Mouse (Mus musculus) gastrocnemius, adult 18-20 months (tissue): ENCODE data around the gene Gzmk. TPM values are rescaled to one million over a fixed set of nuclear protein-coding genes. Genes with fewer than 3 reads are reported as not detected.

ENCODE experiments used
- DNase-seq: peaks from one replicate; pipeline ENCODE4 v3.0.0; 2021; ENCODE audit warnings: low spot score
- total RNA-seq, 2 experiments: library from RNA; stranded (reverse); gene quantifications; 2 replicates each; pipeline ENCODE4 v1.2.3; 2021

The Gzmk gene
- total RNA-seq, 2 experiments from 2014 or later, result not detected

GRCm38 (mm10) chr13:113203146-113203545 is 22.6 kb downstream of the Gzmk start:
- DNase-seq, result no peak

- DNase-seq, result no peak
Measured at GRCm38 (mm10) chr13:113202184-113202583, 23.5 kb downstream of the Gzmk start.

- DNase-seq, result no peak
Measured at GRCm38 (mm10) chr13:113201631-113202030, 24.1 kb downstream of the Gzmk start.

GRCm38 (mm10) chr13:113200726-113201125 is 25.0 kb downstream of the Gzmk start:
- DNase-seq, result no peak

- no peak for DNase-seq
Measured at GRCm38 (mm10) chr13:113199331-113199730, 26.4 kb downstream of the Gzmk start.

- no peak for DNase-seq
Measured at GRCm38 (mm10) chr13:113197872-113198502, 27.7 kb downstream of the Gzmk start.

- DNase-seq, result no peak
Measured at GRCm38 (mm10) chr13:113196808-113197674, 28.7 kb downstream of the Gzmk start.

- DNase-seq, result no peak
Measured at GRCm38 (mm10) chr13:113183720-113184119, 42.0 kb downstream of the Gzmk start.

- DNase-seq, result no peak
Measured at GRCm38 (mm10) chr13:113183310-113183709, 42.4 kb downstream of the Gzmk start.

GRCm38 (mm10) chr13:113174162-113174561 is 51.5 kb downstream of the Gzmk start:
- no peak for DNase-seq

GRCm38 (mm10) chr13:113170256-113170655 is 55.5 kb downstream of the Gzmk start:
- DNase-seq, result no peak

- DNase-seq, result no peak
Measured at GRCm38 (mm10) chr13:113168018-113168534, 57.6 kb downstream of the Gzmk start.

- no peak for DNase-seq
Measured at GRCm38 (mm10) chr13:113164252-113165005, 61.3 kb downstream of the Gzmk start.

- no peak for DNase-seq
Measured at GRCm38 (mm10) chr13:113151556-113151955, 74.2 kb downstream of the Gzmk start.

GRCm38 (mm10) chr13:113139597-113139996 is 86.1 kb downstream of the Gzmk start:
- no peak for DNase-seq

GRCm38 (mm10) chr13:113129974-113130373 is 95.7 kb downstream of the Gzmk start:
- DNase-seq, result no peak

Other genes with a start within 250 kb of the Gzmk start
- not detected for gene Ccno, start 238.1 kb downstream of the Gzmk start, total RNA-seq
- gene Mcidas, start 232.1 kb downstream of the Gzmk start, total RNA-seq, result not detected
- not detected for gene Cdc20b, start 190.8 kb downstream of the Gzmk start, total RNA-seq
- gene Gpx8, start 179.5 kb downstream of the Gzmk start, total RNA-seq, result 1 to 10 TPM; 4.2 to 4.9 TPM
- gene Gzma, start 124.9 kb downstream of the Gzmk start, total RNA-seq, result not detected
- under 1 TPM; 0.11 to 0.40 TPM for gene Esm1, start 16.2 kb downstream of the Gzmk start, total RNA-seq
- 1 to 10 TPM; 1.3 to 1.4 TPM for gene BC067074, start 67.3 kb upstream of the Gzmk start, total RNA-seq